Mouse (Mus musculus) neural tube, embryonic 13.5 days (tissue): Measurements from ENCODE around the gene Rpl36-ps4. TPM values are rescaled to one million over a fixed set of nuclear protein-coding genes. Genes with fewer than 3 reads are reported as not detected.

Experiments
- ATAC-seq: fragments of 200-750 bp; cut with Nextera tagmentation; 2 replicates; pipeline ENCODE4 v1.8.0; 2017; ENCODE audit warnings: low read depth, mild to moderate bottlenecking, moderate TSS enrichment, moderate library complexity
- H3K27ac ChIP-seq: fragments of 300-500 bp; sonication (generic); replicated peaks from 2 replicates; pipeline ENCODE4 v1.5.1; 2015; ENCODE audit warnings: moderate library complexity, mild to moderate bottlenecking, inconsistent platforms
- H3K27me3 ChIP-seq: fragments of 300-500 bp; sonication (generic); 2 replicates; pipeline ENCODE4 v1.6.1; 2015; ENCODE audit warnings: mild to moderate bottlenecking, inconsistent platforms
- H3K36me3 ChIP-seq: fragments of 300-500 bp; sonication (generic); 2 replicates; pipeline ENCODE4 v1.6.1; 2015; ENCODE audit warnings: mild to moderate bottlenecking, inconsistent platforms
- H3K4me1 ChIP-seq: fragments of 300-500 bp; sonication (generic); replicated peaks from 2 replicates; pipeline ENCODE4 v1.6.1; 2015; ENCODE audit warnings: inconsistent platforms
- H3K4me2 ChIP-seq: fragments of 300-500 bp; sonication (generic); 2 replicates; pipeline ENCODE4 v1.6.1; 2015; ENCODE audit warnings: inconsistent platforms, mild to moderate bottlenecking, moderate library complexity
- H3K4me3 ChIP-seq: fragments of 300-500 bp; sonication (generic); 2 replicates; pipeline ENCODE4 v1.5.1; 2015; ENCODE audit warnings: mild to moderate bottlenecking, inconsistent platforms
- H3K9ac ChIP-seq: fragments of 300-500 bp; sonication (generic); 2 replicates; pipeline ENCODE4 v1.6.1; 2015; ENCODE audit warnings: moderate library complexity, mild to moderate bottlenecking, inconsistent platforms
- H3K9me3 ChIP-seq: fragments of 300-500 bp; sonication (generic); 2 replicates; pipeline ENCODE4 v1.6.1; 2016; ENCODE audit warnings: inconsistent platforms
- WGBS: fragments of 180-500 bp; shearing (Covaris S2); methylation state at CpG from one replicate; pipeline ENCODE4 v1.1.7; 2015; 5-methylcytosine and 5-hydroxymethylcytosine counted together
- polyA plus RNA-seq: library from polyadenylated mRNA; unstranded; fragments of >200 nt; fragmentation: Nextera tagmentation; extraction: Ambion mirVana; gene quantifications from 2 replicates; pipeline ENCODE4 v1.2.1, GENCODE M21; 2015

Rpl36-ps4 gene
- polyA plus RNA-seq: not detected in 2 replicates

DNA sequence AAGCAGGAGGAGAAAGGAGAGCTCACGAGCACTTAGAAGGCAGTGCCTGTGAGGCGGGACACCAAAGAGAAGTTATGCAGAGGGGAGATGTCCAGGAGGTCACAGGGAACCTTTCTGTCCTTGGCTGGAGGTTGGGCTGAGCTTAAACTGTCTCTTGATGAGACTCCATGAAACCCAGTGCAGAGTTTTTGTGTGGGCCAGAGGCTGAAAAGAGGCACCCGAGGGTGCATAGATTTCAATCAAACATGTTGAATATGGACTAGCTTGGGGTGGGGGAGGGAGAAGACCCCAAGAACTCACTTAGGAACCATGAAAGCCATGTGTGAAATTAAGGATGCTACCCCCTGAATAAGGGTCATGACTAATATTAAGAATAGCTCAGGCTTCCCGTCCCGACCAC lies at the start of gene Rpl36-ps4:
TSS of gene Rpl36-ps4 (plus strand) at position 301 of the 400 bp plus-strand sequence.
- Histone ChIP-seq H3K4me2 (no peak within 1 kb of the TSS), H3K27ac (no peak within 1 kb of the TSS), H3K4me1 (no peaks in the 10 kb centered on the region), H3K9ac (no peak within 1 kb of the TSS), H3K36me3 (no peaks in the 10 kb centered on the region), H3K27me3 (no peaks in the 10 kb centered on the region), H3K9me3 (no peaks in the 10 kb centered on the region), H3K4me3 (no peak within 1 kb of the TSS)
- ATAC-seq: no peak
- 94% methylated on average over 5 of the region's 5 CpGs for WGBS

GRCm38 (mm10) chr17:87871461-87872126 lies 49.2 kb upstream of the Rpl36-ps4 start:
- no peak overlapping the region for H3K9ac ChIP-seq

GRCm38 (mm10) chr17:87872286-87872685 lies 48.5 kb upstream of the Rpl36-ps4 start:
- H3K4me2 ChIP-seq: no peak overlapping the region
- H3K36me3 ChIP-seq: no peaks in the 10 kb centered on the region
- no peaks in the 10 kb centered on the region; the same call in 1 of the 2 replicates for H3K27me3 ChIP-seq
- H3K9ac ChIP-seq: no peak overlapping the region
- H3K9me3 ChIP-seq: no peaks in the 10 kb centered on the region
- peak overlapping the region; percentile 52 for H3K27ac ChIP-seq
- no peak overlapping the region for H3K4me3 ChIP-seq
- peaks cover 19% of the 10 kb centered on the region for H3K4me1 ChIP-seq
- WGBS: 16% methylated on average over 4 of the region's 4 CpGs
- ATAC-seq: peak; percentile 71

More at GRCm38 (mm10) chr17:87871461-87872126, 49.2 kb upstream of the Rpl36-ps4 start:
- Histone ChIP-seq H3K4me1 (peaks cover 12% of the 10 kb centered on the region), H3K9me3 (no peaks in the 10 kb centered on the region), H3K27me3 (no peaks in the 10 kb centered on the region; the same call in 1 of the 2 replicates), H3K4me3 (no peak overlapping the region), H3K27ac (peak overlapping the region; percentile 52), H3K4me2 (no peak overlapping the region), H3K36me3 (no peaks in the 10 kb centered on the region)
- ATAC-seq: no peak
- 81% methylated on average over 13 of the region's 13 CpGs for WGBS

GRCm38 (mm10) chr17:87873456-87873855 lies 47.3 kb upstream of the Rpl36-ps4 start:
- Histone ChIP-seq H3K27me3 (no peaks in the 10 kb centered on the region; the same call in 1 of the 2 replicates), H3K9ac (no peak overlapping the region), H3K36me3 (no peaks in the 10 kb centered on the region), H3K27ac (no peak overlapping the region), H3K4me3 (no peak overlapping the region), H3K4me1 (peaks cover 28% of the 10 kb centered on the region), H3K9me3 (no peaks in the 10 kb centered on the region), H3K4me2 (no peak overlapping the region)
- 77% methylated on average over 7 of the region's 7 CpGs for WGBS
- no peak for ATAC-seq

DNA sequence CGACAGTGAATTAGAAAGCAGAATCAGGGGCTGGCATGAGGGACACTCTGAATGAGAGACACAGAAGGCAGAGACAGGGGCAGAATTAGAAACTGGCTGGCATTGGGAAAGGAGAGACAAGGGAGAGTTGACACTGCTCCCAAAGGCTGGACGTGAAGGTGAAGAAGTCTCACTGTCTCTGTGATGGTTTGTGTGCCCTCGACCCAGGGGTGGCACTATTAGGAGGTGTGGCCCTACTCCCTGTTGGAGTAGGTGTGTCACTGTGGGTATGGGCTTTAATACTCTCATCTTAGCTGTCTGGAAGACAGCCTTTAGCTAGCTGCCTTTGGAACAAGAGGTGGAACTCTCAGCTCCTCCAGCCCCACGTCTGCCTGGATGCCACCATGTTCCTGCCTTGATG lies 46.8 kb upstream of the Rpl36-ps4 start:
- Histone ChIP-seq H3K27me3 (no peaks in the 10 kb centered on the region; the same call in 1 of the 2 replicates), H3K9ac (no peak overlapping the region), H3K36me3 (no peaks in the 10 kb centered on the region), H3K4me2 (no peak overlapping the region), H3K9me3 (no peaks in the 10 kb centered on the region), H3K4me1 (peaks cover 33% of the 10 kb centered on the region), H3K27ac (no peak overlapping the region), H3K4me3 (no peak overlapping the region)
- ATAC-seq: no peak
- 86% methylated on average over 4 of the region's 4 CpGs for WGBS

GRCm38 (mm10) chr17:87875346-87875920 lies 45.3 kb upstream of the Rpl36-ps4 start:
- H3K4me2 ChIP-seq: no peak overlapping the region
- no peak overlapping the region for H3K4me3 ChIP-seq
- no peak overlapping the region for H3K9ac ChIP-seq
- H3K27ac ChIP-seq: no peak overlapping the region
- H3K36me3 ChIP-seq: no peaks in the 10 kb centered on the region
- H3K27me3 ChIP-seq: peaks cover 6% of the 10 kb centered on the region
- H3K9me3 ChIP-seq: no peaks in the 10 kb centered on the region
- ATAC-seq: no peak
- WGBS: 90% methylated on average over 8 of the region's 8 CpGs
- peaks cover 46% of the 10 kb centered on the region for H3K4me1 ChIP-seq

DNA sequence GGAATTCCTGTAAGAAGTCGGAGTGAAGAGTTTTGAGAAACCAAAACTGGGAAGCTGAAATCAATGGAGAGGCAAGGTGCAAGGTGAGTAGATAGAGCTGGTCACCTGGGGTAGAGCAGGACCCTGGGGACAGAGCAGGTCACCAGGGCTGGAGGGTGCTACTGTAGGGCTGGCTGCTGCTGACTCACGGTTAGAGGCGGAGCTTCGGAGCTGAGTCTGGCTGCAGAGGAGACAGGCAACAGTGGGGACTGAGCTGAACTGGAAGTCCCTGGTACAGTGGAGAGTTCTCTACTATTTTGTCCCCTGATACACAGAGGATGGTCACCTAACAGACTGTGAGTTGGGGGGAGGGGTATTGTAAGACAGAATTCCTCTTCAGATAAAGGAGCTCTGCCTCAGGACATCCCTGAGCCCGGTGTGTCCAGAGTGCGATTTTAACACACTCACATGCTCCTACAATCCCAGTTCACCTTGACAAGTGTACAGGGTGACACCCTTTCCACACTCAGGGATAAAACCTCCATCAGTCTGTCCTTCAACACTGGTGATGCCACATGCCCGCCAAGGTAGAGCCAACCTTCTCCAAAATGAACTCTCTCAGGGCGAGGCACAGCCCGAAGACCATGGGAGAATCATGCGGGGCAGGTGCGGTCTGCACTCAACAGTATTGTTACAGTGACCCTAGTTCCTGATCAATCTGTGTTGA lies 44.3 kb upstream of the Rpl36-ps4 start:
- no peak for ATAC-seq
- Histone ChIP-seq H3K9ac (no peak overlapping the region), H3K4me1 (peaks cover 46% of the 10 kb centered on the region), H3K36me3 (no peaks in the 10 kb centered on the region), H3K9me3 (no peaks in the 10 kb centered on the region), H3K4me3 (no peak overlapping the region), H3K4me2 (no peak overlapping the region), H3K27ac (no peak overlapping the region), H3K27me3 (peaks cover 6% of the 10 kb centered on the region)
- 86% methylated on average over 11 of the region's 11 CpGs for WGBS

- no peaks in the 10 kb centered on the region for H3K36me3 ChIP-seq
- 9% methylated on average over 25 of the region's 25 CpGs for WGBS
- H3K4me3 ChIP-seq: no peak overlapping the region
- ATAC-seq: peak; percentile 66
- H3K9me3 ChIP-seq: no peaks in the 10 kb centered on the region
- peak overlapping the region; percentile 20 for H3K27ac ChIP-seq
- H3K4me1 ChIP-seq: peaks cover 39% of the 10 kb centered on the region
- peaks cover 6% of the 10 kb centered on the region for H3K27me3 ChIP-seq
- H3K9ac ChIP-seq: 0 out of 2 replicates have a peak overlapping the region, but pooled peaks have one; percentile 3
- peak overlapping the region; percentile 21; the same call in 1 of the 2 replicates for H3K4me2 ChIP-seq
Measured at GRCm38 (mm10) chr17:87877207-87878073, 43.3 kb upstream of the Rpl36-ps4 start.

DNA sequence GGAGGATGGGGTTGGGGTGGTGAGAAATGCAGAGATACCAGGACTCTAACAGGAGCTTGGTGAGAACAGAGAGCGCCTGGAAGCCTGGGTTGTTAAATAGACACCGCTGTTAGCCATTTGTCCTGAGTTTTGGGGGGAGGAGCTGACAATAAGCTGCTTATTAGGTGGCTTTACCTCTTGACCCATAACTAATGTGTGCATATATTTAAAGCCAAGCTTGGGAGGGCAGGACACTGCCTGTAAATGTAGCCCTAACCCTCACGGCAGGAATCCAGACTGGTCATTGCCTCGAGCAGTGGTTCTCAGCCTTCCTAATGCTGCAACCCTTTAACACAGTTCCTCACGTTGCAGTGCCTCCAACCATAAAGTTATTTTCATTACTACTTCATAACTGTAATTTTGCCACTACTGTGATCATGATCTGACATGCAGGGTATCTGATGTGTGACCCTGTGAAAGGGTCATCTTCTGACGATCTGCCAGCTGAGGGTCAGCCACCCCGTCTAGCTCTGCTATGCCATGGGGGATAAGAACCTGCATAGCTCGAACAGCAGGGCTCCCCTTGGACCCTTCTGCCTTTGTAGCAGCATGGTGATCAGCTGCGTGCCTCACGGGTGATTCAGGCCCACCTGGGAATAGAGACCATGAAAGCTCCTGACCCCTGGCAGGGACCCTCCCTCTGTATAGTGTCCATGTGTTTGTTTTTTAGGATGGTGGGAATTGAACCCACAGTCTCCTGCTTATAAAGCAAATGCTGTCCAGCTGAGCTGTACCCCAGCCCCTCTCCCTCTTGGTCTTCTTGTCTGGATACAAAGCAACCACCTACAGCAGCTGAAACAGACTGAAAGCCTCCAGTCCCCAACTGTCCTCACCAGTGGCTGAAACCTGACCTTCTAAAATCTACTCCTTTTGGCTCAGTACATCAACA lies 42.0 kb upstream of the Rpl36-ps4 start:
- Histone ChIP-seq H3K27me3 (peaks cover 6% of the 10 kb centered on the region), H3K9ac (no peak overlapping the region), H3K36me3 (no peaks in the 10 kb centered on the region), H3K4me3 (no peak overlapping the region), H3K4me2 (no peak overlapping the region), H3K9me3 (no peaks in the 10 kb centered on the region), H3K4me1 (peaks cover 38% of the 10 kb centered on the region), H3K27ac (no peak overlapping the region)
- ATAC-seq: no peak
- WGBS: 24% methylated on average over 10 of the region's 10 CpGs

DNA sequence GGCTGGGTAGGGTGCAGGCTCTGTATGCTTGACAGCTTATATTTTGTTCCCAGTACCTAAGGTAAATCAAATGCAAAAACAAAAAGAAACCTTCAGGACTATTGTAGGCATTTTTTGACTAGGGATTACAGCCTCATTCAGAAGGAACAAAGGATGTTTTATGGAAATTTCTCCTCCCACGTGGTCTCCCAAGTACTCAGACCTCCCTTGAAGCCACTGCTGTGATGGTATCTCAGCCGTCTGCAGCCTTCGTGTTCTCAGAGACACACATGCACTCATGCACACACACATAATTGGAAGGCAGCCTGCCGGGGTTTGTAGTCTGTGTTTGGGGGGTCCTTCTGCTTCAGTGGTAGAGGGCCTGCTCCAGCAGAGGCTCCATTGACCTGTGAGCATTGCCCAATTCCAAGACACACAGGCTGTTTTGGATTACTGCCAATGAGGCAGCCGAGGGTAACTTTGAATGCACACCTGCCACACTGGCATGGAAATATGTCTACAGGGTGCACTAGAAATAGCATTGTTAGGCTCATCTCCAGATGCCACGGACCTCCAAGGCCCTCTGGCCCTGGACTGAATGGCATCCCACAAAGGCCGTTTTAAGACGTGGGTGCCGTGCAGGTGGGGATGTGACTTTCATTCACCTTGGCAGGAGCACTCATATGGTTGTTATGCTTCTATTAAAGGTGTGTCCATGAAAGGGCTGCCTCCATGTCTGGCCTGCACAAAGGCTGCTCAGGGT lies 41.1 kb upstream of the Rpl36-ps4 start:
- H3K4me1 ChIP-seq: peaks cover 38% of the 10 kb centered on the region
- H3K27me3 ChIP-seq: peaks cover 6% of the 10 kb centered on the region; the same call in 1 of the 2 replicates
- no peak overlapping the region for H3K4me2 ChIP-seq
- 33% methylated on average over 9 of the region's 9 CpGs for WGBS
- ATAC-seq: 0 out of 2 replicates have a peak, but pooled peaks have one; percentile 6
- H3K36me3 ChIP-seq: no peaks in the 10 kb centered on the region
- no peaks in the 10 kb centered on the region for H3K9me3 ChIP-seq
- H3K27ac ChIP-seq: no peak overlapping the region
- no peak overlapping the region for H3K9ac ChIP-seq
- no peak overlapping the region for H3K4me3 ChIP-seq
